Mouse (Mus musculus) forebrain, postnatal 0 days (tissue): Measurements from ENCODE around the gene Cd300ld3. TPM values are rescaled to one million over a fixed set of nuclear protein-coding genes. Genes with fewer than 3 reads are reported as not detected.
"Not testable (repeated sequence)": the region's sequence is repeated elsewhere in the genome, so short reads cannot be mapped to it uniquely, and the experiment has no call there.

Source experiments
- ATAC-seq: fragments of 200-750 bp; cut with Nextera tagmentation; 2 replicates; pipeline ENCODE4 v1.8.0; 2017; ENCODE audit warnings: mild to moderate bottlenecking, moderate library complexity
- DNase-seq: peaks from one replicate; pipeline ENCODE4 v3.0.0-alpha.2; 2015
- H3K27ac ChIP-seq: fragments of 300-500 bp; sonication (generic); 2 replicates; pipeline ENCODE4 v1.5.1; 2014; ENCODE audit warnings: low read depth, mild to moderate bottlenecking, antibody characterized with exemption, low read length, moderate library complexity, mixed read lengths
- H3K27me3 ChIP-seq: fragments of 300-500 bp; sonication (generic); 2 replicates; pipeline ENCODE4 v1.6.1; 2014; ENCODE audit warnings: mild to moderate bottlenecking, low read length, mixed read lengths; ENCODE audit not compliant: insufficient read depth
- H3K36me3 ChIP-seq: fragments of 300-500 bp; sonication (generic); 2 replicates; pipeline ENCODE4 v1.6.1; 2014; ENCODE audit warnings: mild to moderate bottlenecking, moderate library complexity; ENCODE audit not compliant: insufficient read depth
- H3K4me1 ChIP-seq: fragments of 300-500 bp; sonication (generic); 2 replicates; pipeline ENCODE4 v1.6.1; 2014; ENCODE audit warnings: antibody characterized with exemption; ENCODE audit not compliant: insufficient read depth
- H3K4me2 ChIP-seq: fragments of 300-500 bp; sonication (generic); 2 replicates; pipeline ENCODE4 v1.6.1; 2014; ENCODE audit warnings: low read depth, mild to moderate bottlenecking, moderate library complexity
- H3K4me3 ChIP-seq: fragments of 300-500 bp; sonication (generic); 2 replicates; pipeline ENCODE4 v1.5.1; 2014; ENCODE audit warnings: low read depth, low read length, mixed read lengths
- H3K9ac ChIP-seq: fragments of 300-500 bp; sonication (generic); 2 replicates; pipeline ENCODE4 v1.6.1; 2014; ENCODE audit warnings: mild to moderate bottlenecking
- H3K9me3 ChIP-seq: fragments of 300-500 bp; sonication (generic); 2 replicates; pipeline ENCODE4 v1.6.1; 2016; ENCODE audit warnings: low read length
- CTCF ChIP-seq: sonication (generic); IDR thresholded peaks from 2 replicates; pipeline ENCODE4 v1.5.1; 2016; ENCODE audit warnings: antibody characterized with exemption, control low read depth, low read depth
- WGBS: fragments of 180-500 bp; shearing (Covaris S2); extraction: QIAGEN DNeasy Blood & Tissue Kit; methylation state at CpG from one replicate; pipeline ENCODE4 v1.1.7; 2014; 5-methylcytosine and 5-hydroxymethylcytosine counted together
- polyA plus RNA-seq: library from polyadenylated mRNA; unstranded; fragments of >200 nt; fragmentation: Nextera tagmentation; extraction: Ambion mirVana; gene quantifications from 2 replicates; pipeline ENCODE4 v1.2.1, GENCODE M21; 2015
- total RNA-seq: library from RNA; depleted of rRNA; stranded (reverse); fragments of >200 nt; gene quantifications from 2 replicates; pipeline ENCODE4 v1.2.3, GENCODE M21; 2014

The Cd300ld3 gene
- total and polyA plus RNA-seq, 2 experiments from 2014 or later: not detected

- H3K36me3 ChIP-seq: no peaks in the 10 kb centered on the region
- no peak overlapping the region for H3K4me2 ChIP-seq
- DNase-seq (no peak), ATAC-seq (no peak)
- TF ChIP-seq CTCF: no peak
- WGBS: 81% methylated on average over 4 of the region's 4 CpGs
- no peak overlapping the region for H3K27ac ChIP-seq
- H3K4me1 ChIP-seq: no peaks in the 10 kb centered on the region
- no peaks in the 10 kb centered on the region; the same call in 1 of the 2 replicates for H3K27me3 ChIP-seq
- H3K4me3 ChIP-seq: no peak overlapping the region
- no peaks in the 10 kb centered on the region for H3K9me3 ChIP-seq
- no peak overlapping the region for H3K9ac ChIP-seq
These were observed 10.5 kb upstream of the Cd300ld3 start for GRCm38 (mm10) chr11:115058701-115059100.

- ATAC-seq (no peak), DNase-seq (no peak)
- Histone ChIP-seq H3K4me3 (no peak overlapping the region), H3K27ac (no peak overlapping the region), H3K4me2 (no peak overlapping the region), H3K36me3 (no peaks in the 10 kb centered on the region), H3K27me3 (peaks cover 3% of the 10 kb centered on the region; the same call in 1 of the 2 replicates), H3K9me3 (no peaks in the 10 kb centered on the region), H3K9ac (no peak overlapping the region), H3K4me1 (no peaks in the 10 kb centered on the region)
- TF ChIP-seq CTCF: no peak
These were observed 6.3 kb upstream of the Cd300ld3 start for GRCm38 (mm10) chr11:115054537-115054936.

GRCm38 (mm10) chr11:115052991-115053390, 4.8 kb upstream of the Cd300ld3 start:
- H3K9me3 ChIP-seq: no peaks in the 10 kb centered on the region

GRCm38 (mm10) chr11:115052206-115052605, 4.0 kb upstream of the Cd300ld3 start:
- ATAC-seq (no peak), DNase-seq (no peak)
- Histone ChIP-seq H3K36me3 (no peaks in the 10 kb centered on the region), H3K4me2 (no peak overlapping the region), H3K4me1 (no peaks in the 10 kb centered on the region), H3K9me3 (no peaks in the 10 kb centered on the region), H3K27me3 (peaks cover 3% of the 10 kb centered on the region; the same call in 1 of the 2 replicates), H3K4me3 (no peak overlapping the region), H3K9ac (no peak overlapping the region), H3K27ac (no peak overlapping the region)
- 6% methylated on average over 9 of the region's 9 CpGs for whole genome bisulfite sequencing
- no peak for TF ChIP-seq CTCF

More at GRCm38 (mm10) chr11:115052991-115053390, 4.8 kb upstream of the Cd300ld3 start:
- DNase-seq (no peak), ATAC-seq (no peak)
- H3K36me3 ChIP-seq: no peaks in the 10 kb centered on the region
- no peak overlapping the region for H3K9ac ChIP-seq
- H3K27me3 ChIP-seq: peaks cover 3% of the 10 kb centered on the region; the same call in 1 of the 2 replicates
- H3K27ac ChIP-seq: no peak overlapping the region
- no peak for TF ChIP-seq CTCF
- H3K4me2 ChIP-seq: no peak overlapping the region
- H3K4me1 ChIP-seq: no peaks in the 10 kb centered on the region
- H3K4me3 ChIP-seq: no peak overlapping the region
- WGBS: 100% methylated on average over 1 of the region's 1 CpGs

GRCm38 (mm10) chr11:115049282-115049895, 1.2 kb upstream of the Cd300ld3 start:
- no peak overlapping the region for H3K9ac ChIP-seq
- H3K4me1 ChIP-seq: no peaks in the 10 kb centered on the region
- no peak overlapping the region for H3K4me3 ChIP-seq
- no peak for ATAC-seq
- 50% methylated on average over 3 of the region's 3 CpGs for WGBS
- no peak overlapping the region for H3K27ac ChIP-seq
- H3K27me3 ChIP-seq: 0 out of 2 replicates have a peak, but pooled peaks cover 3% of the 10 kb centered on the region
- DNase-seq: no peak
- peak; percentile 43; the same call in 1 of the 2 replicates for TF ChIP-seq CTCF
- H3K4me2 ChIP-seq: no peak overlapping the region
- no peaks in the 10 kb centered on the region for H3K36me3 ChIP-seq
- H3K9me3 ChIP-seq: no peaks in the 10 kb centered on the region

GRCm38 (mm10) chr11:115037669-115038068, 10.5 kb downstream of the Cd300ld3 start, which contains the start of gene Cd300ld5:
Cd300ld5 (minus strand) TSS chr11:115037769.
- not testable (repeated sequence) for H3K9ac ChIP-seq, H3K4me3 ChIP-seq, H3K9me3 ChIP-seq, DNase-seq, H3K27ac ChIP-seq, H3K4me1 ChIP-seq, H3K36me3 ChIP-seq, H3K4me2 ChIP-seq, ATAC-seq, H3K27me3 ChIP-seq
- whole genome bisulfite sequencing: no CpG with 5 or more reads among the region's 6 CpGs

GRCm38 (mm10) chr11:115026912-115027311, 21.3 kb downstream of the Cd300ld3 start, which contains the start of gene Cd300ld4:
Cd300ld4 (minus strand) TSS chr11:115027012.
- H3K27me3 ChIP-seq, H3K4me2 ChIP-seq, ATAC-seq, H3K9ac ChIP-seq, H3K36me3 ChIP-seq, H3K4me3 ChIP-seq, DNase-seq, H3K27ac ChIP-seq, H3K9me3 ChIP-seq, H3K4me1 ChIP-seq: not testable (repeated sequence)
- WGBS: no CpG with 5 or more reads among the region's 6 CpGs

GRCm38 (mm10) chr11:115016093-115016492, 32.1 kb downstream of the Cd300ld3 start, which contains the start of gene Cd300ld2:
Cd300ld2 (minus strand) TSS chr11:115016193.
- not testable (repeated sequence) for H3K9ac ChIP-seq, H3K4me3 ChIP-seq, ATAC-seq, H3K27ac ChIP-seq, H3K4me2 ChIP-seq, DNase-seq, H3K27me3 ChIP-seq, H3K36me3 ChIP-seq, H3K4me1 ChIP-seq, H3K9me3 ChIP-seq
- WGBS: no CpG with 5 or more reads among the region's 7 CpGs
